Mouse (Mus musculus) liver, postnatal 0 days (tissue): Measurements from ENCODE around the gene Pknox1.

ENCODE experiments used
- CTCF ChIP-seq: sonication (generic); IDR thresholded peaks from 2 replicates; pipeline ENCODE4 v1.5.1; 2016; ENCODE audit warnings: antibody characterized with exemption, low read depth
- EP300 ChIP-seq: IDR thresholded peaks from 2 replicates; pipeline ENCODE4 v1.6.1; 2016; ENCODE audit warnings: antibody characterized with exemption, low read depth, mild to moderate bottlenecking

- TF ChIP-seq EP300 (no peak), CTCF (no peak)
Observed at GRCm38 (mm10) chr17:31607256-31607951, 42.9 kb downstream of the Pknox1 start.
